20 mouse cellular contexts compared by ENCODE assay signal in genomic region chr1:151720566-151720965, GRCm38 (mm10). TPM values are rescaled to one million over a fixed set of nuclear protein-coding genes. Genes with fewer than 3 reads are reported as not detected.
DNase-seq lines count a peak whose midpoint lies in the region; ATAC-seq lines count a peak whose summit lies in the region.
"Had no signal": no experiment of that assay in that cellular context is flagged by ENCODE, and none has a peak within 500 bp of the region (broad histone marks: within the 10 kb centered on the region; RNA-seq: fewer than 3 reads in every experiment).

No protein-coding gene starts in this region.

- no peak overlapping the region for H3K27ac ChIP-seq in midbrain, embryonic 11.5 days (ENCODE audit: low read depth, low read length)
- H3K27ac ChIP-seq in midbrain, embryonic 10.5 days (replicated peaks): no peak overlapping the region
- H3K27ac ChIP-seq: embryonic facial prominence, embryonic 12.5 days; hindbrain, embryonic 15.5 days; intestine, embryonic 15.5 days; left cerebral cortex, adult 2 months; macrophage; stomach, embryonic 15.5 days had no signal

- WGBS in midbrain, embryonic 11.5 days: 82% methylated on average over 2 of the region's 2 CpGs
- WGBS in midbrain, embryonic 10.5 days: 94% methylated on average over 2 of the region's 2 CpGs

- no peak overlapping the region for H3K4me3 ChIP-seq in midbrain, embryonic 11.5 days (ENCODE audit: low read depth, low read length)
- no peak overlapping the region for H3K4me3 ChIP-seq in midbrain, embryonic 10.5 days
- H3K4me3 ChIP-seq: embryonic facial prominence, embryonic 12.5 days; hindbrain, embryonic 15.5 days; intestine, embryonic 15.5 days; left cerebral cortex, adult 2 months; stomach, embryonic 15.5 days had no signal

- H3K27me3 ChIP-seq in midbrain, embryonic 11.5 days (ENCODE audit: control insufficient read depth, insufficient read depth, low read length): no peaks in the 10 kb centered on the region
- no peaks in the 10 kb centered on the region for H3K27me3 ChIP-seq in midbrain, embryonic 10.5 days (ENCODE audit: low read depth, poor library complexity, severe bottlenecking)
- H3K27me3 ChIP-seq: embryonic facial prominence, embryonic 12.5 days; hindbrain, embryonic 15.5 days; intestine, embryonic 15.5 days; stomach, embryonic 15.5 days had no signal

- H3K9ac ChIP-seq in midbrain, embryonic 11.5 days (ENCODE audit: low read length): no peak overlapping the region
- H3K9ac ChIP-seq: embryonic facial prominence, embryonic 12.5 days; forebrain, postnatal 0 days; hindbrain, embryonic 15.5 days; intestine, embryonic 15.5 days; stomach, embryonic 15.5 days had no signal

- no peak overlapping the region for H3K4me2 ChIP-seq in midbrain, embryonic 11.5 days
- H3K4me2 ChIP-seq: embryonic facial prominence, embryonic 12.5 days; heart, embryonic 11.5 days; hindbrain, embryonic 15.5 days; intestine, embryonic 15.5 days; stomach, embryonic 15.5 days had no signal

- H3K9me3 ChIP-seq in midbrain, embryonic 11.5 days (ENCODE audit: control insufficient read depth, low read length): no peaks in the 10 kb centered on the region
- no peaks in the 10 kb centered on the region for H3K9me3 ChIP-seq in midbrain, embryonic 10.5 days (replicated peaks)
- H3K9me3 ChIP-seq: embryonic facial prominence, embryonic 12.5 days; hindbrain, embryonic 15.5 days; intestine, embryonic 15.5 days; stomach, embryonic 15.5 days had no signal

- ATAC-seq in midbrain, embryonic 11.5 days (ENCODE audit: low FRiP score): no peak
- ATAC-seq: intestine, embryonic 15.5 days had no signal

- H3K36me3 ChIP-seq in midbrain, embryonic 11.5 days (ENCODE audit: control insufficient read depth, insufficient read depth, low read length): no peaks in the 10 kb centered on the region
- no peaks in the 10 kb centered on the region for H3K36me3 ChIP-seq in midbrain, embryonic 10.5 days
- H3K36me3 ChIP-seq: embryonic facial prominence, embryonic 12.5 days; hindbrain, embryonic 15.5 days; intestine, embryonic 15.5 days; stomach, embryonic 15.5 days had no signal

- DNase-seq in adrenal gland, adult 2 months: peak; percentile 71
- DNase-seq in adrenal gland, postnatal 4 days (ENCODE audit: low spot score in 2 of 2): no peak
- DNase-seq in kidney, postnatal 36 days: peak; percentile 54 to 60
- DNase-seq in kidney, adult 18-20 months: no peak
- peak; percentile 21 for DNase-seq in midbrain, embryonic 11.5 days (ENCODE audit: low spot score, missing footprints)
- DNase-seq in midbrain, embryonic 10.5 days (ENCODE audit: low spot score): no peak
- peak; percentile 76 for DNase-seq in adrenal gland, postnatal 14 days
- no peak for DNase-seq in right cerebral cortex, postnatal 4 days
- DNase-seq: gastrocnemius, postnatal 14 days; heart, adult 11 months; thymus, adult 2 months; thymus, postnatal 4 days had no signal

- H3K4me1 ChIP-seq in midbrain, embryonic 11.5 days (ENCODE audit: control insufficient read depth, insufficient read depth, low read length): no peaks in the 10 kb centered on the region
- H3K4me1 ChIP-seq in midbrain, embryonic 10.5 days: no peaks in the 10 kb centered on the region
- H3K4me1 ChIP-seq: embryonic facial prominence, embryonic 12.5 days; intestine, embryonic 15.5 days; stomach, embryonic 15.5 days had no signal

RNA-seq across cellular contexts. Expression of gene Edem3, which starts 34.6 kb away (rescaled TPM):
- 100 to 1,000 TPM in 1 of 2 experiments, 10 to 100 TPM in 1; 77.7 to 112 TPM for total RNA-seq in adrenal gland, adult 2 months (2021)
- polyA plus RNA-seq in adrenal gland, adult 2 months (2012; rRNA removed): 12.7 and 17.0 TPM in 2 replicates
- 100 to 1,000 TPM; 112 to 115 TPM for total RNA-seq in adrenal gland, postnatal 4 days (2021)
- polyA plus RNA-seq in midbrain, embryonic 11.5 days (2014; fragmentation: Nextera tagmentation; extraction: Ambion mirVana): 22.0 and 25.8 TPM in 2 replicates
- 14.1 and 18.3 TPM in 2 replicates for polyA plus RNA-seq in midbrain, embryonic 10.5 days (2016; fragmentation: Nextera tagmentation; extraction: Ambion mirVana)
- 88.7 and 96.0 TPM in 2 replicates for total RNA-seq in adrenal gland, postnatal 14 days (2021)

Comparison
In these comparisons a context has a peak if more than half of its experiments do, and no peak if none do; other contexts are left out.
1. DNase-seq: peak in adrenal gland, adult 2 months (single experiment), kidney, postnatal 36 days (2 of 2), midbrain, embryonic 11.5 days (single experiment) and adrenal gland, postnatal 14 days (single experiment); none in adrenal gland, postnatal 4 days (0 of 2), kidney, adult 18-20 months (single experiment), midbrain, embryonic 10.5 days (single experiment) and right cerebral cortex, postnatal 4 days (single experiment).